Mouse (Mus musculus) embryonic facial prominence, embryonic 12.5 days (tissue): ENCODE data around the gene Rhbdl1. TPM values are rescaled to one million over a fixed set of nuclear protein-coding genes. Genes with fewer than 3 reads are reported as not detected.

Experiments
- ATAC-seq: fragments of 200-750 bp; cut with Nextera tagmentation; 2 replicates; pipeline ENCODE4 v1.8.0; 2017; ENCODE audit not compliant: insufficient number of reproducible peaks, insufficient read depth, low FRiP score, low TSS enrichment
- H3K27ac ChIP-seq: fragments of 300-500 bp; sonication (generic); 2 replicates; pipeline ENCODE4 v1.5.1; 2016; ENCODE audit warnings: mild to moderate bottlenecking
- H3K27me3 ChIP-seq: fragments of 300-500 bp; sonication (generic); 2 replicates; pipeline ENCODE4 v1.6.1; 2016; ENCODE audit warnings: mild to moderate bottlenecking, moderate library complexity
- H3K36me3 ChIP-seq: fragments of 300-500 bp; sonication (generic); 2 replicates; pipeline ENCODE4 v1.6.1; 2016; ENCODE audit warnings: mild to moderate bottlenecking
- H3K4me1 ChIP-seq: fragments of 300-500 bp; sonication (generic); 2 replicates; pipeline ENCODE4 v1.6.1; 2016
- H3K4me2 ChIP-seq: fragments of 300-500 bp; sonication (generic); replicated peaks from 2 replicates; pipeline ENCODE4 v1.6.1; 2016; ENCODE audit warnings: mild to moderate bottlenecking, moderate library complexity
- H3K4me3 ChIP-seq: fragments of 300-500 bp; sonication (generic); 2 replicates; pipeline ENCODE4 v1.5.1; 2016; ENCODE audit warnings: mild to moderate bottlenecking
- H3K9ac ChIP-seq: fragments of 300-500 bp; sonication (generic); 2 replicates; pipeline ENCODE4 v1.6.1; 2016; ENCODE audit warnings: mild to moderate bottlenecking, moderate library complexity
- H3K9me3 ChIP-seq: fragments of 300-500 bp; sonication (generic); 2 replicates; pipeline ENCODE4 v1.6.1; 2016; ENCODE audit warnings: mild to moderate bottlenecking, moderate library complexity
- WGBS: fragments of 180-500 bp; shearing (Covaris S2); methylation state at CpG from one replicate; pipeline ENCODE4 v1.1.7; 2016; 5-methylcytosine and 5-hydroxymethylcytosine counted together
- polyA plus RNA-seq: library from polyadenylated mRNA; unstranded; fragments of >200 nt; fragmentation: Nextera tagmentation; extraction: Ambion mirVana; gene quantifications from 2 replicates; pipeline ENCODE4 v1.2.1, GENCODE M21; 2016

Rhbdl1 gene
- polyA plus RNA-seq, 1 experiment from 2014 or later: 1.6 TPM

DNA sequence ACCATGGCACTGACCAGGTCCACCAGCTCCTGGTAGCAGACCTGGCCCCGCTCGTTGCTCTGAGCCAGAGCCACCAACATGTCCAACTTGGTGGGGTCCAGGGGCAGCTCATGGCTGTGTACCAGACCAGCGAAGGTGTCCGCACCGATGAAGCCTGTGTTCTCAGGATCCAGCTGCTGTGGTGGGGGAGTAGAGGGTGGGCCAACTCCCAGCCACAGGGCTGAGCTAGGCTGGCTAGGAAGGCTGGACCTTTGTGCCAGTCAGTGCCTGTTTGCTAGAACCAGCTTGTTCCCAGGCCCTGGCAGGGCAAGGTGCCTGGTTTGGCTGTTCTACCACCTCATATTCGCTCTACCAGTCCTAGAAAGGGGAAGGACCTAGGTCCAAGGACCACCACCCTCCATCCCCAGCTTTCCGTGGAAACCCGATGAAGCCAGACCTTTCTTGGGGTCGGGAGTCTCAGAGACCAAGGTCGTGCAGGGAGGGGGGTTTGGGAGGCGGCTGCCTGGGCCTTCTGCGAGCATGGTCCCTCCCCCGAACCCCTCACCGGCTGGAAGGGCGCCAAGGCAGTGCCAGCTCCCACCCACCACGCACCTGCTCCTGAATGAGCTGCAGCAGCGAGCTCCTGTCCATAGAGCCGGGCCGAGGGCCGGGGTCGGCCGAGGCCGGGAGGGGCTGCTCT, 559 bp downstream of the Rhbdl1 start:
- WGBS: 21% methylated on average over 23 of the region's 23 CpGs
- peak overlapping the region; percentile 79 for H3K4me2 ChIP-seq
- no peaks in the 10 kb centered on the region for H3K9me3 ChIP-seq
- peak overlapping the region; percentile 55 for H3K9ac ChIP-seq
- peak overlapping the region; percentile 36 for H3K4me3 ChIP-seq
- peaks cover 48% of the 10 kb centered on the region for H3K4me1 ChIP-seq
- H3K27ac ChIP-seq: no peak overlapping the region
- no peaks in the 10 kb centered on the region for H3K27me3 ChIP-seq
- H3K36me3 ChIP-seq: peaks cover 50% of the 10 kb centered on the region
- ATAC-seq: no peak

GRCm38 (mm10) chr17:25835816-25836215, 1.3 kb downstream of the Rhbdl1 start:
- Histone ChIP-seq H3K4me1 (peaks cover 54% of the 10 kb centered on the region), H3K9me3 (no peaks in the 10 kb centered on the region), H3K4me2 (peak overlapping the region; percentile 79; the same call in 1 of the 2 replicates), H3K36me3 (peaks cover 50% of the 10 kb centered on the region), H3K9ac (0 out of 2 replicates have a peak overlapping the region, but pooled peaks have one; percentile 55), H3K4me3 (no peak overlapping the region), H3K27ac (no peak overlapping the region), H3K27me3 (no peaks in the 10 kb centered on the region)
- WGBS: 91% methylated on average over 16 of the region's 16 CpGs
- ATAC-seq: no peak

- Histone ChIP-seq H3K4me2 (0 out of 2 replicates have a peak overlapping the region, but pooled peaks have one; percentile 79), H3K9ac (no peak overlapping the region), H3K36me3 (peaks cover 50% of the 10 kb centered on the region), H3K4me1 (peaks cover 59% of the 10 kb centered on the region), H3K27me3 (no peaks in the 10 kb centered on the region), H3K27ac (no peak overlapping the region), H3K4me3 (no peak overlapping the region), H3K9me3 (no peaks in the 10 kb centered on the region)
- WGBS: 96% methylated on average over 7 of the region's 7 CpGs
- ATAC-seq: no peak
Observed at GRCm38 (mm10) chr17:25835301-25835700, 1.8 kb downstream of the Rhbdl1 start.

- Histone ChIP-seq H3K9ac (peak overlapping the region; percentile 87), H3K4me2 (peak overlapping the region; percentile 79), H3K27me3 (no peaks in the 10 kb centered on the region), H3K36me3 (peaks cover 49% of the 10 kb centered on the region), H3K27ac (no peak overlapping the region), H3K4me3 (peak overlapping the region; percentile 69), H3K4me1 (peaks cover 65% of the 10 kb centered on the region), H3K9me3 (no peaks in the 10 kb centered on the region)
- no peak for ATAC-seq
- WGBS: 92% methylated on average over 12 of the region's 12 CpGs
Observed at GRCm38 (mm10) chr17:25834595-25835222, 2.4 kb downstream of the Rhbdl1 start.

GRCm38 (mm10) chr17:25833961-25834594, 3.0 kb downstream of the Rhbdl1 start:
- WGBS: 39% methylated on average over 6 of the region's 6 CpGs
- H3K9ac ChIP-seq: peak overlapping the region; percentile 87
- no peaks in the 10 kb centered on the region for H3K9me3 ChIP-seq
- H3K27ac ChIP-seq: peak overlapping the region; percentile 89
- peaks cover 42% of the 10 kb centered on the region for H3K36me3 ChIP-seq
- ATAC-seq: no peak
- peak overlapping the region; percentile 79 for H3K4me2 ChIP-seq
- peaks cover 69% of the 10 kb centered on the region for H3K4me1 ChIP-seq
- H3K27me3 ChIP-seq: no peaks in the 10 kb centered on the region
- H3K4me3 ChIP-seq: peak overlapping the region; percentile 69

DNA sequence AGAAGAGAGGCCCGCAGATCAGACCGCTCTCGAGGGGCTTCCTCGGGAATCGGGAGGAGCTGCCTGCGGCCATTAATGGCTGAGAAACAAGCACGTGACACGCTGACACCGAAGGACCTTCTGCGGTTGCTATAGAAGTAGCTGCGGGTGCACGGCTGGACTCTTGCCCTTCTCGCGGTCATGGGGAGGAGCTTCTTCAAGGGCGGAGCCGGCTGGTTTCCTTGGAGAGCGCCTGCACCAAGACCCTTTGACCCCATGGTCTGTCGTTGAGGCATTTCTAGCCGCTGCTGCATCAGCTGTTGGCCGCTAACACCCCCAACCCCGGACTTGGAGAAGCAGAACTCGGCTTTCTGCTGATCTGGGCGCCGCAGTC, 3.8 kb downstream of the Rhbdl1 start, which contains the start of gene Stub1:
TSS of gene Stub1 (minus strand) at position 114 of the 373 bp plus-strand sequence.
- peaks cover 38% of the 10 kb centered on the region for H3K36me3 ChIP-seq
- WGBS: 0% methylated on average over 24 of the region's 24 CpGs
- H3K4me1 ChIP-seq: peaks cover 72% of the 10 kb centered on the region
- H3K4me3 ChIP-seq: peak within 1 kb of the TSS; percentile 69
- peak within 1 kb of the TSS; percentile 79 for H3K4me2 ChIP-seq
- H3K9ac ChIP-seq: peak within 1 kb of the TSS; percentile 87
- no peaks in the 10 kb centered on the region for H3K27me3 ChIP-seq
- H3K27ac ChIP-seq: peak within 1 kb of the TSS; percentile 89
- no peaks in the 10 kb centered on the region for H3K9me3 ChIP-seq
- ATAC-seq: peak; percentile 24

DNA sequence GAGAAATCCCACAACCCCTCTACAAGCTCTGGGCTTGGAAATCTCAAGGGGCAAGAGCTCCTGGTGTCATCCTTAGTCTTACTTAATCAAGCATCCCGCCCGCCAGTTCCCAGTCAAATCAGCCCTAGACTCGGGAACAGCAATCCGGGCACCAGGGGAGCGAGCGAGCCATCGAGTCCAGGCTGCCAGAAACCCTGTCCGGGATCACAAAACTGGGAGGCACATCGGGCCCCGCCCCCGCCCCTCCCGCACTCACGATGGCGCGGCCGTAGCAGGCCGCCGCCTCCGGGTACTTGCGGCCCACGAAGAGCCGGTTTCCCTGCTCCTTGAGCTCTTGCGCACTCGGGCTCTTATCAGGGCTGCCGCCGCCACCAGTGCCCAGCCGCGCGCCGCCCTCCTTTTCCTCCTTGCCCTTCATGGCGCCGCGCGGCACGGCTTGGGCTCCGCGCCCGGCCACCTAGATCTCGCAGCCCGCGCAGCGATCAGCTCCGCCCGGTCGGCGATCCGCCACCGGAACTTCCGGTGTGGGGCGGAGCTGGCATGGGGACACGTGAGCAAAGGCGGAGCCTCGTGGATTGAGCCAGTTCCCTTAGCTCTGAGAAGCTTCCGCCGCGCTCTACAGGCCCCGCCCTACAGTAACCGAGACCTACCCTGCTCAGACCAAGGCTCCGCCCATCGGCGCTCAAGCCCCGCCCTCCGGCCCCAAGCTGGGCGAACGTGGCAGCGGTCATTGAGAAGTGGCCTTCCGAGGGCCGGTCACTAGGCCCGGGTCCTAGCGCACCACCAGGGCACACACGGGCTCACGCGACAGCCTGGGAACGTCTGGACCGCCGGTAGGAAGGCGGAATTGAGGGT, 4.4 kb downstream of the Rhbdl1 start:
- peaks cover 76% of the 10 kb centered on the region for H3K4me1 ChIP-seq
- peak overlapping the region; percentile 87 for H3K9ac ChIP-seq
- H3K4me2 ChIP-seq: peak overlapping the region; percentile 79
- H3K27me3 ChIP-seq: no peaks in the 10 kb centered on the region
- H3K9me3 ChIP-seq: no peaks in the 10 kb centered on the region
- peak; percentile 82 for ATAC-seq
- WGBS: under 1% methylated on average over 77 of the region's 77 CpGs
- peak overlapping the region; percentile 89 for H3K27ac ChIP-seq
- H3K4me3 ChIP-seq: peak overlapping the region; percentile 69
- peaks cover 38% of the 10 kb centered on the region for H3K36me3 ChIP-seq

DNA sequence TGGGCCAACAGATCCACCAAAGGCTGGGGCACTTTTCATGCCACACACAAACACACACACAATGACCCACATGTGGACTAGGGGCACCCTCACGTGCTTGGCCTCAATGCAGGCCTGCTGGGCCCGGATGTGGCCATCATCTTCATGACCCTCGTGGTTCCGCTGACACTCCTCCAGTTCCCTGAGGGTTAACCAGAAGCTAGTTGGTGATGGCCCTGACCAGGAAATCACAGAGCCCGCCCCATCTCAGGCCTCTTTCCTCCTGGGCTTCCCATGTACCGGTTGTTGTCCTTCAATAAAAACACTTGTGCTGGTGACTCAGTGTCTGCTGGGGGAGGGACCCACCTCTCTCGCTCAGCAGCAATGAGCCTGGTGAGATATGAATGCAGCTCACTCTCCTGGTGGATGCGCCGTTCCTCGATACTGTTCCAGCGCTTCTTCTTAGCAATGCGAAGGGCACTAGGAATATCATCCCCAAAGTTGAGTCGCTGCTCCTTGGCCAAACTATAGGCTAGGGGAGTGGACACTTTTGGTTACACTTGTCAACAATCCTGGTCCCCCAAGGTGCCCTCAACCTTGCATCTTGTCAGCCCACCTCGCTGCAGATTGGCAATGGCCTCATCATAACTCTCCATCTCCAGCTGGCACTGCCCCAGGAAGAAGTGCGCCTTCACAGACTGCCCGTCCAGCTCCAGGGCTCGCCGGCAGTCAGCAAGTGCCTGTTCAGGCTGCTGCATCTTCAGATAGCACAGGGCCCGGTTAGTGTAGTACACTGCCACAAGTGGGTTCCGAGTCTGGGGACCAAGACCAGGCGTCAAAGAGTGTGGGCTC, 5.4 kb downstream of the Rhbdl1 start:
- Histone ChIP-seq H3K9ac (peak overlapping the region; percentile 87), H3K36me3 (peaks cover 46% of the 10 kb centered on the region), H3K27me3 (no peaks in the 10 kb centered on the region), H3K4me3 (peak overlapping the region; percentile 69), H3K27ac (peak overlapping the region; percentile 89), H3K4me2 (peak overlapping the region; percentile 79), H3K4me1 (peaks cover 68% of the 10 kb centered on the region), H3K9me3 (no peaks in the 10 kb centered on the region)
- WGBS: 62% methylated on average over 21 of the region's 21 CpGs
- ATAC-seq: no peak

DNA sequence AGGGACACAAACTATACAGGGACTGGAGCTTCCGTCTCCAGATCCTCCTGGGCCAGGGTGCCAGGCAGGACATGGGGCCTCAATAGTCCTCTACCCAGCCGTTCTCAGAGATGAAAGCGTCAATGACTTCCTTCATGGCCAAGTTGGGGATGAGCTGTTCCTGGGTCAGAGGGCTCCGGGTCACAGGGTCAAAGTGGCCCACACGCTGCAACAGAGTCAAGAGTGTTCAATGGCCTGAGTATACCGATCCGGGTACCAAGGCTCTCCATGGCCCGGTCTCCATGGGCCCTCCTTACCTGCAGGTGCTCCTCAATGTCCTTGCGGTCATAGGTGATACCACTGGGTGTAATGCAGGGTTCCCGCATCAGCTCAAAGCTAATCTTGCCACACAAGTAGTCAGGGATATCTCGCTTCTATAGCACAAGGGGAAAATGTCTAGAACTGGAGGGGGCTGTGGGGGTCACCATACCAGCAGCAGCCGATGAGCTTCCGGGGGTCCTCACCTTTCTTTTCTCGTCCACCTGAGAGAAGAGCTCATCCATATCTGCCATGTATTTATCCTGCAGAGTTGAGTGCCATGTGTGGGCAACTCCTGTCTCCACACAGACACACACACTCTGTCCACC, 6.2 kb downstream of the Rhbdl1 start:
- no peak for ATAC-seq
- Histone ChIP-seq H3K4me3 (peak overlapping the region; percentile 69), H3K27ac (0 out of 2 replicates have a peak overlapping the region, but pooled peaks have one; percentile 18), H3K9ac (peak overlapping the region; percentile 17; the same call in 1 of the 2 replicates), H3K27me3 (no peaks in the 10 kb centered on the region), H3K4me1 (peaks cover 60% of the 10 kb centered on the region), H3K4me2 (peak overlapping the region; percentile 79), H3K9me3 (no peaks in the 10 kb centered on the region), H3K36me3 (peaks cover 53% of the 10 kb centered on the region)
- 82% methylated on average over 14 of the region's 14 CpGs for WGBS

GRCm38 (mm10) chr17:25830200-25830753, 6.8 kb downstream of the Rhbdl1 start:
- Histone ChIP-seq H3K4me2 (peak overlapping the region; percentile 88), H3K4me3 (peak overlapping the region; percentile 56), H3K9me3 (no peaks in the 10 kb centered on the region), H3K27ac (0 out of 2 replicates have a peak overlapping the region, but pooled peaks have one; percentile 89), H3K36me3 (peaks cover 51% of the 10 kb centered on the region), H3K9ac (peak overlapping the region; percentile 17; the same call in 1 of the 2 replicates), H3K27me3 (no peaks in the 10 kb centered on the region), H3K4me1 (peaks cover 58% of the 10 kb centered on the region)
- ATAC-seq: no peak
- 95% methylated on average over 4 of the region's 4 CpGs for WGBS
